Mouse (Mus musculus): ENCODE data around the gene Gm21783. TPM values are rescaled to one million over a fixed set of nuclear protein-coding genes. Genes with fewer than 3 reads are reported as not detected.
"Not testable (repeated sequence)": the region's sequence is repeated elsewhere in the genome, so short reads cannot be mapped to it uniquely, and the experiment has no call there.

Gm21783 gene
- total RNA-seq (2022) = not detected

GRCm38 (mm10) chrY:44981163-44981562, at the start of gene Gm21783:
Gene Gm21783 (minus strand): TSS chrY:44981263.
- DNase-seq (ENCODE audit: low spot score in 2 of 2) = not testable (repeated sequence)
